Mouse (Mus musculus) cerebellum, adult 2 months (tissue): ENCODE measurements around the gene Gm21761. TPM values are rescaled to one million over a fixed set of nuclear protein-coding genes. Genes with fewer than 3 reads are reported as not detected.
"Not testable (repeated sequence)": the region's sequence is repeated elsewhere in the genome, so short reads cannot be mapped to it uniquely, and the experiment has no call there.

Experiments
- DNase-seq, 2 experiments: peaks; one replicate each; pipeline ENCODE4 v3.0.0; 2021
- H3K27ac ChIP-seq: fragments of 200-500 bp; 2 replicates; pipeline ENCODE4 v1.5.1; 2012; ENCODE audit warnings: low read length, control low read depth, inconsistent platforms; ENCODE audit not compliant: insufficient read depth
- H3K27me3 ChIP-seq: fragments of 200-500 bp; 2 replicates; pipeline ENCODE4 v1.6.1; 2012; ENCODE audit warnings: inconsistent platforms, mild to moderate bottlenecking, low read length, moderate library complexity; ENCODE audit not compliant: control insufficient read depth, insufficient read depth
- H3K4me1 ChIP-seq: fragments of 200-500 bp; 2 replicates; pipeline ENCODE4 v1.6.1; 2011; ENCODE audit warnings: low read length; ENCODE audit not compliant: control insufficient read depth, insufficient read depth
- H3K4me3 ChIP-seq: fragments of 200-500 bp; replicated peaks from 2 replicates; pipeline ENCODE3; 2011; ENCODE audit warnings: mild to moderate bottlenecking, low read depth, low read length, control low read depth; ENCODE audit not compliant: insufficient read depth
- WGBS: fragments of 180-500 bp; shearing (Covaris S2); methylation state at CpG from one replicate; pipeline ENCODE4 v1.1.7; 2018; 5-methylcytosine and 5-hydroxymethylcytosine counted together
- polyA plus RNA-seq: library from polyadenylated mRNA; depleted of rRNA; stranded (reverse); fragments of >200 nt; gene quantifications from 2 replicates; pipeline ENCODE4 v1.2.3, GENCODE M21; 2012; rRNA removed

Gene Gm21761
- not detected in 2 replicates for polyA plus RNA-seq

DNA sequence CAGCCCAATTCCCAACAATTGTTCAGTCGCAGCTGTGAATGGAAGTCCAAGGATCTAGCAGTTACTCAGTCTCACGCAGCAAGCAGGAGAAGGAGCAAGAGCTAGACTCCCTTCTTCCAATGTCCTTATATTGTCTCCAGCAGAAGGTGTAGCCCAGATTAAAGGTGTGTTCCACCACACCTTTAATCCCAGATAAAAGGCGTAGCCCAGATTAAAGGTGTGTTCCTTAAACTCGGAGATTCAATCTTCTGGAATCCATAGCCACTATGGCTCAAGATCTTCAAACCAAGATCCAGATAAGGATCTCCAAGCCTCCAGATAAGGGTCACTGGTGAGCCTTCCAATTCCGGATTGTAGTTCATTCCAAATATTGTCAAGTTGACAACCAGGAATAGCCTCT, at the start of gene Gm21761:
Gm21761 (minus strand) TSS at position 101 of the 400 bp plus-strand sequence.
- not testable (repeated sequence) for H3K27ac ChIP-seq, H3K4me1 ChIP-seq, H3K27me3 ChIP-seq, H3K4me3 ChIP-seq, DNase-seq
- WGBS = 80% methylated on average over 1 of the region's 5 CpGs

DNA sequence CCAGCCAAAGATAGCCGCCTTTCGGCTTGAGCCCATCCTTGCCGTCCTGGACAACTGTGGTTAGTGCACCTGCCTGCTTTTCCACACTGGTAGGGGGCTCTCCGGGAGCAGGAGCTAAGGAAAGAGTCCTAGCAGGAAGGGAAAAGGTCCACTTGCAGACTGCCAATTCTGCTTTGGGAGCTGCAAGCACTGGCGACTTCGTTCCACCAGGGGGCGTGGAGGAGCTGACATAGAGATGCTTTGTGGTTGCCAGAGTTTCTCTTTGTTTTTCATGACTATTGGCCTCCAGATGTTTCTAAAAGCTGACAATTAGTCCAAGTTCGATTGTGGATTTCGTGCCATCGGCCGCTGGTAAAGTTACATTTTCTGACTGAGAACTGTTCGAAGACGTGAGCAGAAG, 40.1 kb upstream of the Gm21761 start:
- no CpG with 5 or more reads among the region's 13 CpGs for WGBS
- DNase-seq, H3K4me1 ChIP-seq, H3K4me3 ChIP-seq, H3K27me3 ChIP-seq, H3K27ac ChIP-seq: not testable (repeated sequence)

DNA sequence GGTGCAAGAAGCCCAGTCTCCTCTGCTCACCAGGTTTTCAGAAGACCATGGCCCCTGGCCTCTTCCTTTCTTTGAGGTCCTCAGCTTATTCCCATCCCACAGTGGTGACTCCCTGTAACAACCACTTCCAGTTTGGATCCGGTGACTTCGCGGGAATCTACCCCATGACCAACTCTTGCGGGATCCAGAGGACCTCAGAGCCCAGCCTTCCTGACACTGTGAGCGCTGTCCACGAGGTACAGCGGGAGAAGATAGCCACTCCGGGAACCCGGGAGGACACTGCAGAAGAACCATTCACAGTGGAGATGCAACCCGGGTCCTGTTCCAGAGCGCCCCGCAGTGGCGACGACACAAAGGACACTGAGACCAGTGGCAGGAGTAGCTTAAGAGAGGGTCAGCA, 39.1 kb upstream of the Gm21761 start:
- WGBS = no CpG with 5 or more reads among the region's 14 CpGs
- H3K27ac ChIP-seq, H3K27me3 ChIP-seq, H3K4me3 ChIP-seq, DNase-seq, H3K4me1 ChIP-seq: not testable (repeated sequence)

DNA sequence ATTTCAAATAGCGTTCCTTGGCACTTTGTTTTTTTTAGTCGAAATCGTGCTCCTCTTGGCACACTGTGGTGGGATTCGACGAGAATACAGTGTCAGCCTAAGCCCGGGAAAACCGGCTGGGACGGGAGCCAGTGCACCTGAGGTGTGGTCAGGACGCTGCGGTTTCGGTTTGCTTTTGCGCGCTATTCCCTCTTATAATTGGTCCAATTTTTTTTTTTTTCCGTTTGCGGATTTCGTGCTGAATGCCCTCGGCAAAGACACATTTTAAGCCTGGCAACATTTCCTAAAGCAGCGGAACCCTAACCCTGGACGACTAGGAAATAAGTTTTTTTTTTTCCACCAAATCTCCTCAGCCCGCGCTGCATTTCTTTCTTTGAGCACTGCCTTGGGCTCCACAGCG, 36.9 kb upstream of the Gm21761 start:
- not testable (repeated sequence) for H3K4me3 ChIP-seq, H3K27ac ChIP-seq, H3K4me1 ChIP-seq, H3K27me3 ChIP-seq
- peak; percentile 5 to 35 for DNase-seq
- WGBS = 1% methylated on average over 21 of the region's 22 CpGs

DNA sequence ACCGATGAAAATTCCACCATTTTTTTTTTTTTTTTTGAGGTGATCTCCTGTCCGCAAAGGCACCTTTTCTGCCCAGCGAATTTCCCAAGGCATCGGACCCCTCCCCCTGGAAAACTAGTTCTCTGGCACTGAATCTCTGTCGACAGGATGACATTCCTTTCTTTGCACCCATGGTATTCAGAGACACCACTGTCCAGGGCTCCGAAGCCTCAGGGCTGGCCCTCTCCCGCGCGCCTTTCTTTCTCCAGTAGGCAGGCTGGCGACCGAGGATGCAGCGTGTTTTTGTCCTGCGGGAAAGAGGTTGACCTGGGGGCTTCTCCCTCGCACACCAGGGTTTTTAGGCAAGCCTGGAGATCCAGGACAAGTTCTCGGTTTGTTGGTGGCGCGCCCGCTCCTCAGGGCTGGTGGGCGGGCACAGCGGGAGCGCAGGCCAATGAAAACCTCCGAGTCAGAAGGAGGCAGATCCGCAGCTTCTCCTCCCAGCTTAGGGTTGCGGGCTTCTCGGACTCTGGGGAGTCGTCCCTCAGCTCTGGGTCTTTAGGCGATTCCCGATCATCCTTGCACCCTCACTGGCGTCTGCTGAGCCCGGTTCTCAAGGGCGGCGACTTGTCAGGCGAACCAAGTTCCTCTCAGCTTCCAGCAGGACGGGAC, 36.4 kb upstream of the Gm21761 start:
- H3K4me1 ChIP-seq, H3K4me3 ChIP-seq, H3K27ac ChIP-seq, H3K27me3 ChIP-seq: not testable (repeated sequence)
- WGBS = 1% methylated on average over 17 of the region's 34 CpGs
- peak in 1 of 2 experiments; percentile 7 for DNase-seq

DNA sequence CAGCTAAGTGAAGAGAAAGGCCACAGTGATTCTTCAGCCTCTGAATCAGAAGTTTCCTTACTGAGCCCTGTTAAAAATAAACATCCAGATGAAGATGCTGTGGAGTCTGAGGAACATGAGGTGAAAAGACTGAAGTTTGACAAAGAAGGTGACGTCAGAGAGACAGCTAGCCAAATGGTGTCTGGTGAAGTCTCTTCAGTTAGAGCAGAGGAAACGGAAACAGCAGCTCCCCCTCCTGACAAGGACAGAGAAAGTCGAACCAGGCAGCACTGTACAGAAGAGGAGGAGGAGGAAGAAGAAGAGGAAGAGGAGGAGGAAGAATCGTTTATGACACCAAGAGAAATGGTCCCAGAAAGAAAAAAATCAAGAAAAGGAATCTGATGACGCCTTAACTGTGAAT, 33.8 kb upstream of the Gm21761 start:
- not testable (repeated sequence) for DNase-seq, H3K27ac ChIP-seq, H3K27me3 ChIP-seq, H3K4me3 ChIP-seq, H3K4me1 ChIP-seq
- no CpG with 5 or more reads among the region's 5 CpGs for WGBS

DNA sequence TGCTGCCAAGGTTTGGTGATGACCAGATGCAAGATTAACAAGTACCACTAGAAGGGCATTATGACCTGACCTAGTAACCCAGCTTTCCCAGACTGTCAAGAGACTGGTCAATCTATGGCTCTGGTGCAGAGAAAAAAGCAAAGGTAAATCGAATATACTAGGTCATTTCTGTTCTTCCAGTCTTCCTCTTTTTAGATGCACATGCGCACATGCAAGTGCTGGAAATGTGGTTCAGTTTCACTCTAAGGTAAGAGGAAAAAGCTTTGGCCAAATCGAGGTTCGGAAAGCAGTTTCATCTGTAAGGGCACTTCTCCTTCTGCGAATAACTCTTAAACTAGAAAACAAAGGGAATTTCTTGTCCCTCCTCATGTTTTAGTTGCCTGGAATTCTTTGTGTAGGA, 26.5 kb upstream of the Gm21761 start:
- not testable (repeated sequence) for DNase-seq, H3K27me3 ChIP-seq, H3K27ac ChIP-seq, H3K4me1 ChIP-seq, H3K4me3 ChIP-seq
- WGBS = no CpG with 5 or more reads among the region's 5 CpGs

DNA sequence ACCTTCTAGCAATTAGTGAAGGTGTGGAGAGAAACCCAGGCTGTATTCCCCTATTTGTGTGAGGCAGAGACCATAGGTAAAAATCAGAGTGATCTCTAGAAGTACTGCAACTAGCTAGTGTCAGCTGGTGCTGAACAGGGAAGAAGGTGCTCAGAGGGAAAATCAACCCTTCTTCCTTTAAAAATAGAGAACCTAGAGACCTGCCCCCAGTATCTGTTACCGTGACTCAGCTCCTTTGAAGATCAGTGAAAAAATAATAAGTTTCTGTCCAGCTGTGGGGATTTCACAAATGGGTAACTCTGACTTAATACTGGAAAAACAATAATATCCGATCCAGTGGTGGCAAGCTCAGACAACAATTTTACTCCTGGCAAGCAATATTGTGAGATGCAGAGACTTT, 26.0 kb upstream of the Gm21761 start:
- 80% methylated on average over 2 of the region's 2 CpGs for WGBS
- H3K27me3 ChIP-seq, DNase-seq, H3K4me1 ChIP-seq, H3K4me3 ChIP-seq, H3K27ac ChIP-seq: not testable (repeated sequence)

DNA sequence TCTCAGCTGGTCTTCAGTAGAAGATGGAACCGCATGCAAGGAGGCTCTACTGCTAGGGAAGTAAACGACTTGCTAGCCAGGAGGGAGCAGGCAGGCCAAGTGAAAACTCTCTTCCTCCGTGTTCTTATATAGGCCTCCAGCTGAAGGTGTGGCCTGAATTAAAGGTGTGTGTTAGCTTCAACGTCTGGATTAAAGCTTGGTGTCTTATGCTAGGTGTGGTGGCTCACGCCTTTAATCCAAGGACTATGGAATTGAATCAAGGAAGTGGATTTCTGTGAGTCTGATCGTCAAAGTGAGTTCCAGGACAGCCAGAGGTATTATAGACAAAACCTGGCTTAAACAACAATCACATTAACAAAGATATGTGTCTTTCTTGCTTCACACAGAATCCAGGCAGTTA, 21.6 kb upstream of the Gm21761 start, which contains the start of gene B020031M17Rik:
B020031M17Rik (minus strand) TSS at position 101 of the 400 bp plus-strand sequence.
- 72% methylated on average over 4 of the region's 6 CpGs for WGBS
- H3K27ac ChIP-seq, H3K27me3 ChIP-seq, DNase-seq, H3K4me1 ChIP-seq, H3K4me3 ChIP-seq: not testable (repeated sequence)

DNA sequence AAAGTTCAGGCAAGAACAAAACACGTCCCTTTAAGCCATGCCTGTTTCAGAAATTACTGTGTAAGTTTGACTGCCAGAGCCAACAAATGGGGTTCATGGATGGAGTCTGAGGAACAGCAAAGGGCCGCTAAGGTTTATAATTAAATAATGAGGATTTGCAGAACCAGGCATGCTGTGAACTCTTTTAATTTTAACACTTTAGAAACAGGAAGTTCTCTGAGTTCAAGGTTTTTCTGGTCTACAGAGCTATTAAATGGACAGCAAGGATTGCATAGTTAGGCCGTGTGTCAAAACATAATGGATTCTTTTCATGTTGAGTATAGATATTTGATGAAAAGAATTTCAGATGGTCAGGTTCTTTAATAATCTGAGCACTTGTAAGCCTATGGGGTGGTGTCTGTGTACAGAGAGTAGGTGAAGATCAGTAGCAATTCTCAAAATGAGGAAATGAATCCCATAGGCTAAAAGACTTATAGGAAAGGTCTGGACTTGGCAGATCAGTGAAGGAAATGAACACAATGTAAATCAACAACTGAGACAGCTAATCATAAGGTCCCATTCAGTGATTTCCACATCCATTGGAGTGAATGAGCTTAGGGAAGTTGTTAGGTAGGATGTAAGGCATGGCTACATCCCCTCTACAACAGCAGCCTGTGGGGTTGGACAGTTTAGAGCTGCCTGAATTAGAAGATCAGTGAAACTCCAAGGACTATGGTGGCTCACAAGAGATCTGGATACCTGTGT, 4.3 kb downstream of the Gm21761 start:
- DNase-seq, H3K4me3 ChIP-seq, H3K27ac ChIP-seq, H3K27me3 ChIP-seq, H3K4me1 ChIP-seq: not testable (repeated sequence)
- WGBS = 77% methylated on average over 3 of the region's 3 CpGs

DNA sequence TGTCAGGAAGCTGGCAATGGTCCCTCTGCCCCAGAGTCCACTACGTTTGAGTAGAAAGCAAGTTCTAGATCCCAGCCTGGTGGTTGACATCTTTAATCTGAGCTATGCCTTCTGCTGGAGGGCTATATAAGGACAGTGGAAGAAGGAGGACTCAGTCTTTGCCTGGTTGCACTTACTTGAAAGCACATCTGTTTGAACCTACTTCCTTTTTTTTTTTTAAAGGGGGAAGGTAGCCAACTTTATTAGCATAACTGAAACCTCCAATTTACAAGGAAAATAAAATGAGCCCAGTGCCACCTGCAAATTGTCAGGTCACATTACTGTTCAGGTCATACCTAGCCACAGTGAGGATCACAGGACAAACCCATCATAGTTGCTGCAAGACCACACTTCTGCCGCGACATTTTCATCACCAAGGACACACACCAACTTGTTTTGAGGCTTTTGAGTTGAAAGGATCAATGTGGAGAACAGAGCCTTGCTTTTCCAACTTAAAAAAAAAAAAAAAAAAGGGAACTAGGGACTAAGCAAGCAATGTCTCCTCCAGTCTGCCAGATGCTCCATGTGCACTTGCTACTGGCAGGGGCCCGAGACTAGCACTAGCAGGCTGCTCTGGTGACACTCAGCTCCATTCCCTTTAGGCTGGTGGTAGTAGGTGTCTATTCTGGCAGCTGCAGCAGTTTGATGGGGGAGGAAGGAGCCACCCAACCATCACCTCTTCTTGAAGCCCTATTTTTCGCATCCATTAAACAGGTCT, 11.9 kb downstream of the Gm21761 start:
- H3K4me3 ChIP-seq, H3K27me3 ChIP-seq: not testable (repeated sequence)

DNA sequence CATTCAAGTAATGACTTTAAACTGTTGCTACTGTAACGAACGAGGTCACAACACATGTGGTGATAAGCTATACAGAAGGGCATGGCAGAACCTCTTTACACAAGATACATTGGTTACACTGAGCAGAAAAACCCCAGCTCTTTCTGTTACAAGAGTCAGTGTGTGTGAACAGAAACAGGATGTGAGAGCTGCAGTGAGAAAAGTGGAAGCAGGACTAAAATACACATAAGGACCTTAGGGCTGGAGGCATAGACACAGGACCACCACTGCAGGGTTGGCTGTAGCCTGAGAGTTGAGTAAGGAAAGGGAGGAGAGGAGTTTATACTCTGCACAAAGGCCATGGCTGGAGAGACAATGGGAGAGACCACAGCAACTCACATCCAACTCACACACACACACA, 12.6 kb downstream of the Gm21761 start:
- WGBS = 54% methylated on average over 2 of the region's 2 CpGs
- not testable (repeated sequence) for H3K4me3 ChIP-seq, H3K27ac ChIP-seq, H3K27me3 ChIP-seq, H3K4me1 ChIP-seq, DNase-seq

More for the DNA sequence above, 11.9 kb downstream of the Gm21761 start:
- H3K27ac ChIP-seq, DNase-seq, H3K4me1 ChIP-seq: not testable (repeated sequence)
- 72% methylated on average over 4 of the region's 5 CpGs for WGBS
